Mouse (Mus musculus) stomach, postnatal 0 days (tissue): ENCODE data around the gene Epha4.

Experiments
- CTCF ChIP-seq: IDR thresholded peaks from 2 replicates; pipeline ENCODE4 v1.5.1; 2016; ENCODE audit warnings: antibody characterized with exemption, low read depth, mild to moderate bottlenecking, moderate library complexity
- EP300 ChIP-seq: optimal IDR thresholded peaks from 2 replicates; pipeline ENCODE3; 2016; ENCODE audit warnings: antibody characterized with exemption

DNA sequence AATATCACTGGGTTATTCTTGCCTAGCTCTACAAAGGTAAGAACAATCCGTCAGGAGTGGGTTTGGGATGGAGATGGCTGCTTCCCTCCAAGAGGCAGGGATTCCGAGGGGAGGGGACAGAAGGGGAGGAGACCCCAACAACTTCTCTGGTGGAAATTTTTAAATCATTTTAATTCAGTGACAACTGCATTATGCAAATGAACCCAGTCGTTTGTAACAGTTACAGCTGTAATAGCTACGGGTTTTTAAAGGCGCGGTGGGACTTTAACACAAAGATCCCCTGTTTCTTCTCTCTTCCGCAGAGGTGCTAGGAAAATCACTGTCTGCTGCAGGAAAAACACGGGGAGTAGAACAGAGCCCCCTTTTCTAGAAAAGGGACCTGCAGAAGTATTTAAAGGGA is 129.3 kb downstream of the Epha4 start:
- TF ChIP-seq CTCF (no peak), EP300 (no peak)
